Mouse (Mus musculus) stomach, postnatal 0 days (tissue): Measurements from ENCODE around the gene Foxo4.

Source experiments
- CTCF ChIP-seq: IDR thresholded peaks from 2 replicates; pipeline ENCODE4 v1.5.1; 2016; ENCODE audit warnings: antibody characterized with exemption, low read depth, mild to moderate bottlenecking, moderate library complexity
- EP300 ChIP-seq: optimal IDR thresholded peaks from 2 replicates; pipeline ENCODE3; 2016; ENCODE audit warnings: antibody characterized with exemption

- TF ChIP-seq CTCF (peak; percentile 52), EP300 (no peak)
Observed at GRCm38 (mm10) chrX:101256603-101257002, 2.3 kb downstream of the Foxo4 start.
